Mouse (Mus musculus) kidney, postnatal 4 days (tissue): ENCODE results near the gene Proser3.
"Not testable (repeated sequence)": the region's sequence is repeated elsewhere in the genome, so short reads cannot be mapped to it uniquely, and the experiment has no call there.

ENCODE experiments used
- DNase-seq, 2 experiments: peaks; one replicate each; pipeline ENCODE4 v3.0.0; 2021; ENCODE audit warnings: mixed read lengths in 2 of 2

Gene Proser3

DNA sequence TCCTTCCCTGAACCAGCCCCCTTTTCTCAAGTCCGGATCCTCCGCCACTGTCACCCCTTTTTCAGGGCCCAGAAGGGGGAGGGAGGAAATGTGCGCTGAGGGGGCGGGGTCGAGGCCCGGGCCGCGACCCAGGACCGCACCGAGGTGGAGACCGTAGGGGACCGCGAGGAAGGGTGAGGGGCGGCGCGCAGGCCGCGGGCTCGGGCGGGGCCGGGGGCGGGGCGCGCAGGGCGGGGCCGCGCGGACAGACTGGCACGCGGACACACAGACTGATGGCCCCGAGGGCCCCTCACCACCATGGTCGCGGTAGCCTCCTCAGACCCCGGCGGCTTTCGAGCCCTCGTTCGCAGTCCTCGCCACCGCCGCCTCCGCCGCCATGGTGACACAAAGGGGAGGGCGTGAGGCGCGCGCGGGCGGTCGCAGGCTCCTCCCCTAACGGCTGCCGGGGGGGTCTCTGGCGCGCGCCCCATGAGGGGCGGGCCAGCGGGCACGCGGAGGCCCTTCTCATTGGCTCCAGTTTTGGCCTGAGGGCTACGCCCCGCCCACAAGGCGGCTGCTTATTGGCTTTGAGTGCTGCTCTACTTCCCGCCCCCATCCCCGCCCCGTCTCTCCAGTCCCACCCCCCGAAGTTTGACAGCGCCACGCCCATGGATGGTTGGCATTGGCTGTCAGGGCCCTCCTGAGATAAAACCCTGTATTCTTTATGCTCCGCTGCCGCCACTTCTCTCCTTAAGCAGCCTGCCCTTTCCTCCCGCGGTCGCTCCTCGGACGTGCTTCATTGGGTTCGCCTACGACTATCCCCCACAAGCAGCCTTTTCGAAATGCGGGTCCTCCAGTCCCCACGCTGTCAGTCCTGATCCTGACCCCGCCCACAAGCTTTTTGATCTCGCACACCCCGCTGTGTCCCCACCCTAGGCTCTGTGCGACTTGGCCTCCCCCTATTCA lies 17.2 kb downstream of the Proser3 start, which contains the start of gene Arhgap33:
Gene Arhgap33 (minus strand): TSS at position 428 of the 945 bp plus-strand sequence.
- peak; percentile 97 to 98 for DNase-seq

DNA sequence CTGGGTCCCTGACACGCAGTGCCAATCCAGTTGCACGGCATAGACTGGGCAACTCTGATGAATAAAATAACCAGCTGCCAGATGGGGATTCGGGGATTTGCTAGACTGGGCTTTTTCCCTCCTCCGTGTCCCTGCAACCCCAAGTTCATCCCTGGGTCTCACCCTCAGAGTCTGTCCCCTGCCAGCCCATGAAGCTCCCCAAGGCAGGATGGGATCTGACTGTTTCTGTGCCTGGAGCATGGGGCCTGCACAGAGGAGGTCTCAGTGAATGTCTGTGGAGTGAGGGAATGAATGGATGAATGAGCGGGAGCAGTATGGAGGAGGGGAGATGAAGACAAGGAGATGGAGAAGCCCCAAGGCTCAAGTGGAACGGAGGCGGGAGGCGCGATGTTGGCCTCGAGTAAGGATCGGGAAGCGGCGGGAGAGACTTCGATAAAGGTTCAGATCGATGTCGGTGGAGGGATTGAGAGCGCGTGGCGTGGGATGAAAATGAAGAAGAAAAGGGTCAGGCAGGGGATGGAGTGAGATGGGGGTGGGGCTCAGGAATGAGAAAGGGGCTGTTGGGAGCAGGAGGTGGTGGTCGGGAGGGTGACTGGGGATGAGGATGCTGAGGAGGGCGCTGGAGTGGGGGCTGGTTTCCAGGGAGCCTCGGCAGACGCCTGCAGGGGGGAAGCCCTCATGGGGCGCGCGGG lies 18.0 kb downstream of the Proser3 start:
- no peak for DNase-seq

DNA sequence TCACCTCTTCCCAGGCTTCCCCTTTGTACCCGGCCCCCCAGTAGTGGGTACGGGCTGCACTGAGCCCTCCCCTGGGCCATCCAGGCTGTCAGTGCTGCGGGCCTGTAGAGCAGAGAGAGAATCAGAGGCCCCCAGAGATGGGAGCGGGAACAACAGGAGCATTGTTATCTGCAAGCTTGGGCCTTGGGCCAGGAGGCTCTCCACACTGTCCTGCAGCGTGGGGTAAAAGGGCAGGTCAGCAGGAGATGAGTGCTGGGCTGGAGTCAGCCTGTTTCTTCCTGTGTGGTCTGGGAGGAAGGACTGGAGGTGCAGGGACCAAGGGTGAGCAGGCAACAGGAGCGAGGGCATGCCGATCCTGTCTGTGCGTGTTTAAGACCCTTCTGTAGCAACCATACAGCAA lies 19.2 kb downstream of the Proser3 start:
- DNase-seq, result peak; percentile 64 to 72

DNA sequence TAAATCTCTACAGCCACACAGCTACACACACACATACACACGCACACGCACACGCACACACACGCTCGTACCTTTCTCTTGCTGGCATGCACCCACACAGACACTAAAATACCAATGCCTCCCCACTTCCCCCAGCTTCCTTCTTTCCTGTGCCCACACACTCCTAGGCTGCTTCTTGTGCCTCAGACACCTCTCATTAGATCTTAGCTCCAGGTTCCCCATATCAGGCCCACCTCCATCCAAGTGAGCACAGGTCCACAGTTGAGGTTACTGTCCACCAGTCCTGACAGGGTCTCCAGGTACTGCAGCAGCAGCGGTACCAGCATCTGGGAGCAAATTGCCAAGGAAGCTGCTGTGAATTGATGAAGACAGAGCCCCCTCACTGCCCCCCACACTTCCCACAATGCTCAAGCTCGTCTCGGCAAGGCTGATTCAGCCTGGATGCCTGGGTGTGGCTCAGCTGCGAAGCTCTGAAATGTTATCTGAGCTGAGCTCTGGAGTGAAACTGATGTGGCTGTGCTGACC lies 20.7 kb downstream of the Proser3 start:
- no peak for DNase-seq

DNA sequence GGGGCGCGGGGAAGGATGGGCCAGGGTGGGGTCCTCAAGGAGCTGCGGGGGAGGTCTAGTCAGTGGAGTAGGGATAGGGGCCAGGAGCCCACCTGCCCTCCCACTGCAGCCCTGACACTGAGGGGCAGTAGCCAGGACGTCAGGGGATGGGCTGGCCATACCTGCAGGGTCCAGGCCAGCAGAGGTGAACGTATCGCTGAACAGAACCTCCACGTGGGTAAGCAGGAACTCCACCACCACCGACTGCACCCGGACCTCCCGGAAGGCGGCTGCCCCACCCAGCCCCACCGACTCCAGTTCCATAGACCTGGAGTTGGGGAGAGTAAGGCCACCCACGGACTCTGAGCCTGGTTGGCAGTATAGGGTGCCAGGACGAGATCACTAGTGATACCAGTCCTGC lies 25.1 kb downstream of the Proser3 start:
- DNase-seq, result no peak

DNA sequence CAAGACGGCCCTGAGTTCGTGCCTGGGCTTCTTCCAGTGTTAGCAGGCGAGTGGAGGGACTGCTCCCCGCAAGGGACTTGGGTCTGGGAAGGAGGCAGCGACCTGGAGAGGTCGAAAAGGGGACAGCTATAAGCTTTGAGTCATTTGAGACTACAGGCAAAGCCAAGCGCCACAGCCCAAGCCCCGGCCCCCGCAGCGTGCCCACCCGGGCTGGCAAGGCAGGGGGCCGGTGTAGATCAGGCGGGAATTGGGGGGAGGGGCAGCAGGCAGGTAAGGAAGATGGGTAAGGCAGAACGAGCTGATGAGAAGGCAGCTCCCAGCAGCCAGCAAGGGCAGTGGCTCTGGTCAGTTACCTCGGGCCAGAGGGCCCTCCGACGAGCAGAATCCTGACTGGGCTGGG lies 25.7 kb downstream of the Proser3 start:
- DNase-seq, result peak in 1 of 2 experiments; percentile 35

DNA sequence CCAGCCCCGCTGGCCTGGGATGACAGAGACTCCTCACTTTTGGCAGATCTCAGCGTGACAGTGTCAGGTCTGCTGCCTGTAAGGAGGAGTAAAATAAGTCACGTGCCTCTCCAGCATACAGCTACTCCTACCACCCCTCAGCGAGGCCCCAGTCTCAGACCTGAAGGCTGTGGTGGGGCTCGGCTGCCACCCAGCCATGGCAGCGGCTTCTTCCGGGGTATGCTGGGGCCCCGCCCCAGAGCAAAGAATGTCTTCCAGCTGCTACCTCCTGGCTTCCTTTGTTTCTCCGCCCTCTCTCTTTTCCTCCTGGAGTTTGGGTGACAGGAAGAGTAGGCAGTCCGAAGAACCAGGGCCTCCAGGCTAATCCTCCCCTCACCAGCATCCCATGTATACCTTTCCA lies 26.1 kb downstream of the Proser3 start:
- peak; percentile 43 to 63 for DNase-seq

DNA sequence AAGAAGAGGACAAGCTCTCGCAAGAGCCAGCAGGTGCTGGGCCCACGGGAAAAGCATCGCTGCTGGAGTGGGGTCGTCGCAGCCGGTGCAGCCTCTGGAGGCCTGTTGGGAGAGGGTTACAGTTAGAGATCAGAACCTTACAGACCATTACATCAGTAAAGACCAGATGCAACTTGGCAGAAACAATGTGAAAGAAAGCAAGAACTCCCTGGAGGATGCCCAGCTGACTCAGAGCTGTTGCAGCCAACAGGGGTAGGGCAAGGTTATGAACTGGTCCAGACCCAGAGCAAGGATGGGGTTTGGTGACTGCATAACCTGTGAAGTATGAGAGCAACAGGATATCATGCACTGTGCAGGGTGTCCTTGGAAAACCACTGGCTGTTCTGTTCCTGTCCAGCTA lies 27.6 kb downstream of the Proser3 start:
- no peak for DNase-seq

DNA sequence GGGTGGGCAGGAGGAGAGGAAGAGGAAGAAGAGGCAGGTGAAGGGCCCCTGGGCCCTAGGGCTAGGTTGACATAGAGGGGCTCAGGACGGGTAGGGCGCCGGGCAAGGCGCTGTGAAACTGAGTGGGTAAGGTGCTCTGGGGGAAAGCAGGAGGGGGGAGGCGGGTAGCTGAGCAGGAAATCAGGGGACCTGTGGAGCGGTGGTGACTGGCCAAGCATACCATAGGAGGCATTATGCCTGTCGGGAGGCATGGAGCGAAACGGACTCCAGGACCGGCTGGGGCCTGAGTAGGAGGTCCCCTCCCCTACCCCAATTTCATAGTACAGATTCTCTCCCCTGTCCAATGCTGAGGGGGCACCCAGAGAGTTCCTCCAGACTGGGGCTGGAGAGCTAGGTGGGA lies 29.2 kb downstream of the Proser3 start:
- DNase-seq, result peak; percentile 51 to 61

DNA sequence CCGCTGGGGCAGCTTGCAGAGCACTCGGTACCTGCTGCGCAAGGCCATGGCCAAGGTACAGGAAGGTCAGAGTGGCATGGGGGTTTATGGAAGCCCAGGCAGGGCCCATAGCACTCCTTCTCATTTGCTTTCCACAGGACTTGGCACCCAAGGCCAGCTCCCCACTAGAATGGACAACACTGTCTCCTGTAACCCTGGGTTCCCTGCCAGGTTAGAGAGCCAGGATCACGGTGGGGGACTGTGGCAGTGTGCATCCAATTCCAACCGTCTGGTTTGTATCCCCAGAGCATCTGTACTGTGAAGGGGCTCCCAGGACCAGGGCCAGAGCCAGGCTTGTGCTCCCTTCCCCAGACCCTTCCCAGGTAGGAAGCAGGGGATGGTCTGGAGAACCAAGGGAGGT lies 31.2 kb downstream of the Proser3 start:
- DNase-seq, result no peak

DNA sequence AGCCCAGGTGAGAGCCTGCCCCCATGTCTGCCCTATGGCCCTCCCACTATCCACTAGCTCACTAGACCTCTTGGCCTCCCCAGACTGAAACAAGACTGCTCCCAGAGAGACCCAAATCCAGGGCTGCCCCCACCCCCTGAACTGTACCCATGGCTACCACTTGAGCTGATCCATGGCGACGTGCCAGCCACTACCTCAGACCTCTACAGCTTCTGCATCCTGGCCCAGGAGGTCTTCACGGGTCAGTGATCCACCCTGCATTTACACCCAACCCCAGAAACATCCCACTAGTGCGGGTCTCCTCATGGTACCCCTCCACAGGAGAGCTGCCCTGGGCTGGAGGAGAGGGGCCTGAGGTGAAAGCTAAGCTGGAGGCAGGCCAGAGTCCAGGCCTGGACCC lies 31.7 kb downstream of the Proser3 start:
- peak; percentile 42 to 63 for DNase-seq

DNA sequence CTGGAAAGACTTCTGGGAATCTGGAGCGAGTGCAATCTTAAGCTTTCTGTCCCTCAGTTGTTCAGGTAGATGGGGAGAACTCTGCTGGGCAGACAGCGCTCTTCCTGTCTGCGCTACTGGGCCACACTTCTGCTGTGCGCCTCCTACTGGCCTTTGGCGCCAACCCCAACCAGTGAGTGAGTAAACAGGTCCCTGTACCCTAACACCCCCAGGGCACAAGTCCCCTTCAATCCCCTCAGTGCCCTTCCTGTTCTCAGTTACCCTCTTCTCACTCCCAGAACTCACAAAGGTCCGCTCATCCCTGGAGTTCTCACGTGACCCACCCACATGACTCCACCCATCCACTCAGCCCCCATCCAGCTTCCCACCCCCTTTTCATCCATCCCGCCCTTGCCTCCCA lies 33.8 kb downstream of the Proser3 start:
- no peak for DNase-seq

DNA sequence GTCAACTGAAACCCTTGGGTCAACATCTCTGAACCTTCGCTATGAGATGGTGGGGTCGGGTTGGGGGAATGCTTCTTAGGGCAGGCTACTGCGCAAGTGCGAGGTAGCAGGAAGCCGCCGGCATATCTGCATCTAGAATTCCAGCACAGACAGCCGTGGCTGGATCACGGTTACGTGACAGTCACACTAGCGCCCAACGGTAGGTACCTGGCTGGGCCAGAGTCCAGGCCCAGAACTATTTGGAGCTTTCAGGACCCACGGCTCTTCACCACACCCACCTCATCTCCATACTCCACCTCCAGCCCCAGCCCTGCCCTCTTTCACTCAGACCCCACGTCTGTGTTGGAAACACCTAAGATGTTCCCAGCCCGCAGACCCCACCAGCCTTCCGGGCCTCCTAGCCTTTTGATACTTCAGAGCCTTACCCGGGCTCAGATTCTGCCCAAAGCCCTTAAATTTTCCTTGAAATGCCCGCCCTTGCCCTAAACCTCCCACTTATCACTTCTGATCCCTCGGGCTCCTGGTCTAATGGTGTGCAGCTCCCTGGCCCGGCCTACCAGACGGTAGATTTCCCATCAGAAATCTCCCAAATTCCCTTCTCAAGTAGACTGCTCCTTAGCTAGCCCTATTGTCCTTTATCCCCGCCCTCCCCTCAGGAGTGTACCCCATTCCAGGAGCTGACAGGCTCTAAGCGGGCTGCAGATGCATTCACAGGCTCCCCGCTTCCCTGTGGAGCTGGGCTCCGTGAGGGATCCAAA lies 36.9 kb downstream of the Proser3 start:
- DNase-seq, result no peak

DNA sequence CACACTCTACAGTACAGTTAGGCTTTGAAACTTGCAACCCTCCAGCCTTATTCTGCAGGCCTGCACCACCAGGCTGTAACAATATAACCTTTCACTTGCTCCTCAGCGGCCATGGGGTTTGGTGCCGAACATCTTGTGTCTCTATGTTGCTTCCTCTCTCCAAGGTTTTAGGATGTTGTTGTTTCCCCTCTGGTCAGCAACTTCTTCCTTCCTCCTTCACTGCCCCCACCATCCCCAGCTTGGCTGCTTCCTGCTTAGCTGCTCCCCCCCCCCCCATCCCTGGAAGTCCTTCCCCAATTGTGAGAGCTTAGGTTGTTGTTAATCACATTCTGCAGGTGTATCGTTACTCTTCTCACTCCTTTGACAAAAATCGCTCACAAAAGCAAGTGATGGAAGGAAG lies 44.0 kb downstream of the Proser3 start:
- DNase-seq, result no peak

DNA sequence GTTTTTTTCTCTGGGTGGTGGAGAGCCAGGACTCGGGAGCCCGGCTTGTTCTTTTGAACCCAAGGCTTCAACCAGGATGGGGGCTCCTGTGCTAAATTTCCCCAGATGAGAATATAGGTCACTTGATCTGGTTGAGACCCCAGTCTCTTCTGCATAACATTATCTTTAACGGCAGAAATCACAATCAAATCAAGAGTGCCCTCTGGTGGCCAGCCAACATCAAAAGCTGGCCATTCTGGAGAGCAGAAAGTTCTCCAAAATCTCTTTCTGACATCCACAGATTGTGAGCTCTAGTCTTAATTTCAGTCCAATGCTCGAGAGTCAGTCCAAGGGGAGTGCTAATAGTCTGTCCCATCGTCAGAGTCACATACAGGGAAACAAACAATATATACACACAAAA lies 50.9 kb downstream of the Proser3 start:
- not testable (repeated sequence) for DNase-seq

DNA sequence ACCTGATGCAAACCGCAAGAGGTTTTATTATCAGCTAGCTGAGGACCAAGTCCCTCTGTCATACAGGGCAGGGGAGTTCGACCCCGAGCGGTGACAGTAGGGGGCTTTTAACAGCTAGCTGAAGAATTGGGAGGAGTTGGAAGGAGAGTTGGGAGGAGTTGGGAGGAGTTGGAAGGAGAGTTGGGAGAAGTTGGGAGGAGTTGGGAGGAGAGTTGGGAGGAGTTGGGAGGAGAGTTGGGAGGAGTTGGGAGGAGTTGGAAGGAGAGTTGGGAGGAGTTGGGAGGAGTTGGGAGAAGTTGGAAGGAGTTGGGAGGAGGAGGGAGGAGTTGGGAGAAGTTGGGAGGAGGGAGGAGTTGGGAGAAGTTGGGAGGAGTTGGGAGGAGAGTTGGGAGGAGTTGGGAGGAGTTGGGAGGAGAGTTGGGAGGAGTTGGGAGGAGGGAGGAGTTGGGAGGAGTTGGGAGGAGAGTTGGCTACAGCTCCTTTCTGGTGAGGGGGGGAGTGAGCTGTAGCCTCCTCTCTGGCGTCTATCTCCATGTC lies 56.5 kb downstream of the Proser3 start:
- DNase-seq, result not testable (repeated sequence)

DNA sequence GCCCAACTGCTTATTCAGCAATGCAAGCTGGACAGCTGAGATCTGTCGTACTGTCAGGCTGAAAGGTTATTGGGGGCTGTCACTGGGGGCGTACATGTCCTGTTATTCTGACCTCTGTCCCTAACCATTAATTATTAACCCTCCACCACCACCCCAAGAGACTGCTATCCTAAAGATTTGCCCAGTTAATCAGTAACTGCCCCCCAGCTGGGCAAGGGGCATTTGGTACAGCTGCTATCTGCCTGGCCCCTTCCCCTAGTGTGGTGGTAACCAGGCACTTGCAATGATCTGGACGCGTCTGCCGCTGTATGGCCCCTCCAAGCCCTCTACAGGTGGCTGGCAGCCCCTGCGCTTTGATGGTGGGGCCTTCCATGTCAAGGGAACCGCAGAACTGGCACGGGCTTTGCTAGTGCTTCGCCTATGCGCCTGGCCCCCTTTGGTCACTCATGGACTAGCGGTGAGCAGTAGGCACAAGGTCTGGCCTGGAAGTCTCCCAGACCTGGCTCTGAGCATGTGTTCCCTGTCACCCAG lies 58.6 kb downstream of the Proser3 start, which contains the start of gene Prodh2:
Gene Prodh2 (plus strand): TSS at position 222 of the 531 bp plus-strand sequence.
- DNase-seq, result peak; percentile 42 to 59

DNA sequence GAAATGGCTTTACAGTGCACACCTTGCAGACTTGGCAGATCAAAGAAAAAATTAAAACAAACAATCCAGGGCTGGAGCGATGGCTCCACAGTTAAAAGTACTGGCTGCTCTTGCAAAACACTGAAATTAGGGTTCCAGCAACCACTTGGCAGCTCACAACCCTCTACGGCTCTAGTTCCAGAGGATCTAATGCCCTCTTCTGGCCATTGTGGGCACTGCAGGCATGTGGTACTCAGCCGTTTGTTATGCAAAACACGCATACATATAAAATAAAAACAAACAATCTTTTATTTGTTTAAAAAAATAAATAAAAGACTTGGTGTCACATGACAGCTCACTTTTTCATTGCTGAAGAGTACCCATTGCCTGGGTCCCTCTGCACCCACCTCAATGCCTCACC lies 59.3 kb downstream of the Proser3 start:
- DNase-seq, result peak; percentile 91 to 92

DNA sequence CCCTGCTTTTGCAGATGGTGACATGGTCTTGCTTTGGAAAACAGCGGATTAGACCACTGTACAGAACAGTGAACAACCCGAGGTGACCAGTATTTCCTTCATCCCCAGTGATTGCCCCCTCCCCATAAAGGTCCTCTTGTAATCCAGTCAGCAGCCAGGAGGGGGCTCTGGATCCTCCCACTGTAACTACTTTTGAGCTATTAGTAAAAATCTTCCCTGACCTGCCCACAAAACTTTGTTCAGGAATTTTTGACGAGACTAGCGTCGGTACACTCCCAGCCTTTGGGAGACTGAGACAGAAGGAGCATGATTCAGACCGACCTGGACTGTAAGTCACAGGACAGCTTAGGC lies 61.2 kb downstream of the Proser3 start:
- no peak for DNase-seq

DNA sequence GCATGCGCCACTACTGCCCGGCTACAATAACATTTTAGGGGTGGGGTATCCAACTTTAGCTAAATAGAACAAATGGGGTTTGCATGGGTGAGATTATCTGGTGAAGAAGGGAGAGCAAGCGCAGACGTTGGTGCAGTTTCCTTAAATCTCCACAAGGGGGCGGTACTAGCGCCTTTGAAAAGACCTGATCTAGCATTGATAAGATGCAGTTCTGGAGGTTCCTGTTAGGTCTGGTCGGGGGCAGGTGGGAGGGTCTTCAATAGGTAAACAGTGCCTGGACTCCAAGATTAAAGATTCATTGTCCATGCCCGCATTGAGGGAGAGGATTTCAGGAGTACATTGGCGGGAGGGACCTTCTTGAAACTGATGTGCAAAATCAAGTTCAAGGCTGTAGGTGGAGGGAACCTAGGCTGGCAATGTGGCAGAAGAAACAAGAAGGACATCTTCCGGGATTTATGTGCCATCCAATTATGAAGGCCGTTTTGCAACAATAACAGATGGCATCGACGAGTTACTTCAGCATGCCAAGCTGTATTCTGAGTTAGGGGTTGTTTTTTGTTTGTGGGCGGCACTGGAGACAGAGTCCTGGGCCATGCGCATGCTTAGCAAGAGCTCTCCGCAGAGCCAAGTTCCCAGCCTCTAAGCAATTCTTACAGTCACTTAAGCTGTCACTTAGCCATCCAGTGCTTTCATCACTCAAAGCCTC lies 61.7 kb downstream of the Proser3 start:
- DNase-seq, result peak; percentile 63 to 67
